Mouse (Mus musculus): ENCODE measurements around the gene Btbd2.

DNA sequence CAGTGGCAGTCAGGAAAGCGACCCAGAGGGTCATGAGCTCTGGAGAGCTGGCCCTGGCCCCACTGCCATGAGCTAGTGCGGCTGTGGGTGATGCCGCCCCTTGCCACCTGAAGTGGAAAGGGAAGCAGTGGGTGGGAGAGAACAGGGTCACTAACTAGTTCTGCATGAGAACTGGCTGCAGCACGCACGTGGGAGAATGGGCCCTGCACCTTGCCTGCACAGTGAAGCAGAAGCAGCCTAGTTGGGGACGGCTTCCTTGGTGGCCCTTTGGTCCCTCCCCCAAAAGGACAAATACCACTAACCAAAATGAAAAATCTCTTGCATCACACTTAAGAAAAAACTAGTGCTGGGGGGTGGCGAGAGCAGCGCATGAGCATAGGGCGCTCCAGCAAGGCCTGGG is 41.7 kb upstream of the Btbd2 start:
- TF ChIP-seq TCF12 (IDR thresholded peaks at IDR 0.05; ENCODE audit: low read depth, low read length) (no peak), MXI1 (IDR thresholded peaks at IDR 0.05; ENCODE audit: low read depth, low read length) (no peak), POLR2A (IDR thresholded peaks at IDR 0.05; ENCODE audit: control insufficient read depth in 1 of 2, insufficient read depth in 1 of 2, low read depth in 1 of 2, low read length in 2 of 2, poor library complexity in 1 of 2) (no peak), CHD2 (IDR thresholded peaks at IDR 0.05; ENCODE audit: low read length) (no peak), POLR2AphosphoS5 (IDR thresholded peaks at IDR 0.05; ENCODE audit: borderline replicate concordance, low read depth, low read length) (no peak), EP300 (IDR thresholded peaks at IDR 0.05; ENCODE audit: low read depth in 1 of 2, low read length in 2 of 2) (no peak), MYC (IDR thresholded peaks at IDR 0.05; ENCODE audit: low read depth, low read length) (no peak), CTCF (IDR thresholded peaks at IDR 0.05 in 2 of 3, conservative IDR thresholded peaks at IDR 0.05 in 1 of 3; ENCODE audit: control insufficient read depth in 1 of 3, insufficient read depth in 1 of 3, low read depth in 2 of 3, low read length in 3 of 3, poor library complexity in 1 of 3, severe bottlenecking in 1 of 3) (no peak)
